25 mouse cellular contexts compared by ENCODE assay signal in the genomic region with DNA sequence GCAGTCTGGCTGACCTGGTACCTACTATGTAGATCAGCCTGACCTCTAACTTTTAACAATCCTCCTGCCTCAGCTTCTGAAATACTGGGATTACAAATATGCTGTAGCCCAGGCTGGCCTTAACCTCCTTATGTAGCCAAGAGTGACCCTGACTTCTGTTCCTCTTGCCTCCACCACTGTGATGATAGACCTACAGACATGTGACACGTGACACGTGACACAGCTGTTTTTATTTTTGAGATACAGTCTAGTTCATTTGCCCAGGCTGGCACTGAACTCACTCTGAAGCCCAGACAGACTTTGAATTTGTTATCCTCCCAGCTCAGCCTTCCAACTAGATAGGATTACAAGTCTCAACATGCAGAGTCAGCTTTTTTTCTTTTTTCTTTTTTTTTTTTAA. TPM values are rescaled to one million over a fixed set of nuclear protein-coding genes. Genes with fewer than 3 reads are reported as not detected.
"Had no signal": no experiment of that assay in that cellular context is flagged by ENCODE, and none has a peak within 500 bp of the region (broad histone marks: within the 10 kb centered on the region; RNA-seq: fewer than 3 reads in every experiment).

No protein-coding gene starts in this region.

- H3K27ac ChIP-seq: limb, embryonic 10.5 days; liver, embryonic 12.5 days; liver, embryonic 15.5 days; lung, embryonic 15.5 days; midbrain, embryonic 10.5 days; midbrain, embryonic 13.5 days; neural tube, embryonic 13.5 days; stomach, postnatal 0 days had no signal

- H3K4me3 ChIP-seq: limb, embryonic 10.5 days; limb, embryonic 13.5 days; liver, embryonic 12.5 days; liver, embryonic 15.5 days; lung, embryonic 15.5 days; megakaryocyte, embryonic 14.5 days; midbrain, embryonic 10.5 days; midbrain, embryonic 13.5 days; myocyte; neural tube, embryonic 13.5 days had no signal

- H3K4me1 ChIP-seq: liver, embryonic 12.5 days; midbrain, embryonic 13.5 days; neural tube, embryonic 13.5 days had no signal

- H3K27me3 ChIP-seq: limb, embryonic 13.5 days; liver, embryonic 15.5 days; lung, embryonic 15.5 days; midbrain, embryonic 13.5 days; neural tube, embryonic 13.5 days had no signal

- H3K9ac ChIP-seq: limb, embryonic 13.5 days; liver, embryonic 12.5 days; liver, embryonic 15.5 days; lung, embryonic 15.5 days; midbrain, embryonic 13.5 days; neural tube, embryonic 13.5 days had no signal

- H3K4me2 ChIP-seq: limb, embryonic 13.5 days; liver, embryonic 12.5 days; liver, embryonic 15.5 days; lung, embryonic 15.5 days; midbrain, embryonic 13.5 days; neural tube, embryonic 13.5 days had no signal

- H3K36me3 ChIP-seq: limb, embryonic 10.5 days; limb, embryonic 13.5 days; liver, embryonic 12.5 days; liver, embryonic 15.5 days; lung, embryonic 15.5 days; midbrain, embryonic 10.5 days; midbrain, embryonic 13.5 days; neural tube, embryonic 13.5 days had no signal

- DNase-seq: kidney, adult 9 months; kidney, postnatal 14 days; kidney, postnatal 4 days; liver; lung, adult 18-20 months; lung, postnatal 10 days; lung, postnatal 36 days; retina, postnatal 1 day; right cerebral cortex, postnatal 25 days; spleen, adult 18-20 months; thymus, postnatal 25 days had no signal

- H3K9me3 ChIP-seq: limb, embryonic 10.5 days; limb, embryonic 13.5 days; liver, embryonic 12.5 days; liver, embryonic 15.5 days; lung, embryonic 15.5 days; megakaryocyte, embryonic 14.5 days; midbrain, embryonic 10.5 days; midbrain, embryonic 13.5 days; neural tube, embryonic 13.5 days had no signal

RNA-seq across cellular contexts. Expression of gene Tcf23, which starts 32.5 kb away (rescaled TPM):
- total RNA-seq: monocyte, adult 5-6 weeks; neutrophil, adult 5-6 weeks had no signal
- polyA plus RNA-seq: limb, embryonic 10.5 days; limb, embryonic 13.5 days; midbrain, embryonic 13.5 days; midbrain, embryonic 16.5 days; neural tube, embryonic 13.5 days had no signal
